12 mouse cellular contexts compared by ENCODE assay signal in genomic region chr15:100627287-100627686, GRCm38 (mm10). TPM values are rescaled to one million over a fixed set of nuclear protein-coding genes. Genes with fewer than 3 reads are reported as not detected.
DNase-seq lines count a peak whose midpoint lies in the region; ATAC-seq and TF ChIP-seq lines count a peak whose summit lies in the region.
"Had no signal": no experiment of that assay in that cellular context is flagged by ENCODE, and none has a peak within 500 bp of the region (broad histone marks: within the 10 kb centered on the region; RNA-seq: fewer than 3 reads in every experiment).

No protein-coding gene starts in this region.

- ATAC-seq in heart, postnatal 0 days (ENCODE audit: insufficient read depth, low read depth) = no peak
- ATAC-seq in intestine, postnatal 0 days = peak; percentile 58
- ATAC-seq in monocyte, adult 5-6 weeks (replicated peaks; ENCODE audit: insufficient number of reproducible peaks, low FRiP score, low TSS enrichment, poor library complexity, severe bottlenecking) = no peak
- ATAC-seq in hindbrain, embryonic 13.5 days (ENCODE audit: low FRiP score) = no peak
- ATAC-seq: forebrain, embryonic 15.5 days had no signal

- WGBS in heart, postnatal 0 days = 27% methylated on average over 10 of the region's 10 CpGs
- 9% methylated on average over 10 of the region's 10 CpGs for WGBS in intestine, postnatal 0 days
- 14% methylated on average over 10 of the region's 10 CpGs for WGBS in hindbrain, embryonic 13.5 days

- H3K36me3 ChIP-seq in heart, postnatal 0 days (replicated peaks; ENCODE audit: control insufficient read depth, insufficient read depth, low read length) = no peaks in the 10 kb centered on the region
- H3K36me3 ChIP-seq in intestine, postnatal 0 days (ENCODE audit: control insufficient read depth, insufficient read depth) = peaks cover 7% of the 10 kb centered on the region; the same call in 1 of the 2 replicates
- peaks cover under 1% of the 10 kb centered on the region; the same call in 1 of the 2 replicates for H3K36me3 ChIP-seq in hindbrain, embryonic 13.5 days
- H3K36me3 ChIP-seq: forebrain, embryonic 15.5 days had no signal

- no peaks in the 10 kb centered on the region for H3K9me3 ChIP-seq in heart, postnatal 0 days (replicated peaks; ENCODE audit: control insufficient read depth, low read length)
- H3K9me3 ChIP-seq in intestine, postnatal 0 days (ENCODE audit: control insufficient read depth) = no peaks in the 10 kb centered on the region
- no peaks in the 10 kb centered on the region for H3K9me3 ChIP-seq in hindbrain, embryonic 13.5 days
- H3K9me3 ChIP-seq: forebrain, embryonic 15.5 days had no signal

- H3K4me3 ChIP-seq in heart, postnatal 0 days (ENCODE audit: low read depth, low read length) = no peak overlapping the region
- no peak overlapping the region for H3K4me3 ChIP-seq in intestine, postnatal 0 days (ENCODE audit: low read depth, low read length)
- H3K4me3 ChIP-seq in hindbrain, embryonic 13.5 days = no peak overlapping the region
- H3K4me3 ChIP-seq: forebrain, embryonic 15.5 days had no signal

- H3K9ac ChIP-seq in heart, postnatal 0 days (replicated peaks; ENCODE audit: low read depth, low read length) = no peak overlapping the region
- H3K9ac ChIP-seq in intestine, postnatal 0 days (ENCODE audit: low read depth, low read length) = no peak overlapping the region; the same call in 1 of the 2 replicates
- no peak overlapping the region for H3K9ac ChIP-seq in hindbrain, embryonic 13.5 days
- H3K9ac ChIP-seq: forebrain, embryonic 15.5 days had no signal

- intact Hi-C loops in heart, postnatal 36 days (cut with DNase I) = no loop called here
- intact Hi-C loops in gastrocnemius, postnatal 36 days (cut with DNase I) = no loop called here

- H3K27me3 ChIP-seq in heart, postnatal 0 days (ENCODE audit: control insufficient read depth, insufficient read depth, low read length) = no peaks in the 10 kb centered on the region
- H3K27me3 ChIP-seq in intestine, postnatal 0 days (replicated peaks; ENCODE audit: control insufficient read depth, insufficient read depth, low read length) = no peaks in the 10 kb centered on the region
- H3K27me3 ChIP-seq in hindbrain, embryonic 13.5 days = 0 out of 2 replicates have a peak, but pooled peaks cover 12% of the 10 kb centered on the region
- H3K27me3 ChIP-seq: forebrain, embryonic 15.5 days had no signal

- TF ChIP-seq CTCF in heart, postnatal 0 days (IDR thresholded peaks at IDR 0.05; ENCODE audit: low read depth) = no peak
- TF ChIP-seq CTCF in intestine, postnatal 0 days (IDR thresholded peaks at IDR 0.05; ENCODE audit: low read depth) = no peak

- no peak for DNase-seq in heart, postnatal 0 days (ENCODE audit: low spot score)
- no peak for DNase-seq in heart, postnatal 36 days
- peak; percentile 39 for DNase-seq in 416B (ENCODE audit: low read depth)
- DNase-seq in ES-CJ7 (ENCODE audit: low read depth, low spot score) = peak; percentile 75
- no peak for DNase-seq in gastrocnemius, postnatal 36 days
- DNase-seq: lung, adult 2 months; midbrain, embryonic 14.5 days; right cerebral cortex, postnatal 4 days had no signal

- peak overlapping the region; percentile 46; the same call in 1 of the 2 replicates for H3K27ac ChIP-seq in heart, postnatal 0 days (ENCODE audit: low read depth)
- peak overlapping the region; percentile 61 for H3K27ac ChIP-seq in intestine, postnatal 0 days (ENCODE audit: low read depth, low read length)
- no peak overlapping the region for H3K27ac ChIP-seq in hindbrain, embryonic 13.5 days
- H3K27ac ChIP-seq: forebrain, embryonic 15.5 days had no signal

- no peak overlapping the region for H3K4me2 ChIP-seq in heart, postnatal 0 days (ENCODE audit: low read depth, low read length)
- peak overlapping the region; percentile 47 for H3K4me2 ChIP-seq in intestine, postnatal 0 days (replicated peaks; ENCODE audit: low read depth)
- H3K4me2 ChIP-seq in hindbrain, embryonic 13.5 days = no peak overlapping the region
- H3K4me2 ChIP-seq: forebrain, embryonic 15.5 days had no signal

- no peaks in the 10 kb centered on the region for H3K4me1 ChIP-seq in heart, postnatal 0 days (ENCODE audit: control insufficient read depth, insufficient read depth)
- H3K4me1 ChIP-seq in intestine, postnatal 0 days (replicated peaks; ENCODE audit: control insufficient read depth, insufficient read depth, low read length) = peaks cover 6% of the 10 kb centered on the region
- H3K4me1 ChIP-seq in hindbrain, embryonic 13.5 days (replicated peaks) = peaks cover 7% of the 10 kb centered on the region
- H3K4me1 ChIP-seq: forebrain, embryonic 15.5 days had no signal

- no peak for TF ChIP-seq EP300 in heart, postnatal 0 days (IDR thresholded peaks at IDR 0.05; ENCODE audit: low read depth)

RNA-seq across cellular contexts. Expression of gene Smagp, which starts 9.5 kb away (rescaled TPM):
- total RNA-seq in heart, postnatal 0 days (2014; rRNA removed; ENCODE audit: low replicate concordance) = 20.5 and 27.6 TPM in 2 replicates
- polyA plus RNA-seq in heart, postnatal 0 days (2015; fragmentation: Nextera tagmentation; extraction: Ambion mirVana) = 15.9 and 19.0 TPM in 2 replicates
- total RNA-seq in heart, postnatal 36 days (2021) = 10 to 100 TPM; 13.7 to 15.8 TPM
- 77.1 and 88.6 TPM in 2 replicates for polyA plus RNA-seq in intestine, postnatal 0 days (2015; fragmentation: Nextera tagmentation; extraction: Ambion mirVana)
- total RNA-seq in gastrocnemius, postnatal 36 days (2021) = 1 to 10 TPM; 2.4 to 4.1 TPM
- total RNA-seq in monocyte, adult 5-6 weeks (2017) = 9.8 to 17.2 TPM (median 15.0 TPM) in 3 replicates
- 4.0 and 4.1 TPM in 2 replicates for polyA plus RNA-seq in hindbrain, embryonic 13.5 days (2015; fragmentation: Nextera tagmentation; extraction: Ambion mirVana)

RNA-seq across cellular contexts. Expression of gene Dazap2, which starts 12.1 kb away (rescaled TPM):
- 234 and 284 TPM in 2 replicates for total RNA-seq in heart, postnatal 0 days (2014; rRNA removed; ENCODE audit: low replicate concordance)
- polyA plus RNA-seq in heart, postnatal 0 days (2015; fragmentation: Nextera tagmentation; extraction: Ambion mirVana) = 213 and 214 TPM in 2 replicates
- 100 to 1,000 TPM; 161 to 177 TPM for total RNA-seq in heart, postnatal 36 days (2021)
- 354 and 373 TPM in 2 replicates for polyA plus RNA-seq in intestine, postnatal 0 days (2015; fragmentation: Nextera tagmentation; extraction: Ambion mirVana)
- total RNA-seq in gastrocnemius, postnatal 36 days (2021) = 10 to 100 TPM; 50.3 to 66.5 TPM
- 302 to 403 TPM (median 317 TPM) in 3 replicates for total RNA-seq in monocyte, adult 5-6 weeks (2017)
- 150 and 152 TPM in 2 replicates for polyA plus RNA-seq in hindbrain, embryonic 13.5 days (2015; fragmentation: Nextera tagmentation; extraction: Ambion mirVana)

RNA-seq across cellular contexts. Expression of gene Pou6f1, which starts 27.5 kb away (rescaled TPM):
- total RNA-seq in heart, postnatal 0 days (2014; rRNA removed; ENCODE audit: low replicate concordance) = 6.0 and 18.8 TPM in 2 replicates
- polyA plus RNA-seq in heart, postnatal 0 days (2015; fragmentation: Nextera tagmentation; extraction: Ambion mirVana) = 3.2 and 5.2 TPM in 2 replicates
- 10 to 100 TPM; 10.8 to 13.3 TPM for total RNA-seq in heart, postnatal 36 days (2021)
- 3.0 and 4.3 TPM in 2 replicates for polyA plus RNA-seq in intestine, postnatal 0 days (2015; fragmentation: Nextera tagmentation; extraction: Ambion mirVana)
- total RNA-seq in gastrocnemius, postnatal 36 days (2021) = 10 to 100 TPM; 10.4 to 14.1 TPM
- total RNA-seq in monocyte, adult 5-6 weeks (2017) = 5.8 to 17.7 TPM (median 16.6 TPM) in 3 replicates
- 38.0 and 41.2 TPM in 2 replicates for polyA plus RNA-seq in hindbrain, embryonic 13.5 days (2015; fragmentation: Nextera tagmentation; extraction: Ambion mirVana)

RNA-seq across cellular contexts. Expression of gene Bin2, which starts 42.1 kb away (rescaled TPM):
- 0.42 TPM in 1 of 2 replicates, not detected in the other for total RNA-seq in heart, postnatal 0 days (2014; rRNA removed; ENCODE audit: low replicate concordance)
- polyA plus RNA-seq in heart, postnatal 0 days (2015; fragmentation: Nextera tagmentation; extraction: Ambion mirVana) = 0.56 and 0.68 TPM in 2 replicates
- total RNA-seq in heart, postnatal 36 days (2021) = 1 to 10 TPM; 1.6 TPM
- 5.8 and 7.3 TPM in 2 replicates for polyA plus RNA-seq in intestine, postnatal 0 days (2015; fragmentation: Nextera tagmentation; extraction: Ambion mirVana)
- total RNA-seq in gastrocnemius, postnatal 36 days (2021) = 1 to 10 TPM in 1 of 2 experiments, under 1 TPM in 1; 0.44 to 1.1 TPM
- 579 to 859 TPM (median 610 TPM) in 3 replicates for total RNA-seq in monocyte, adult 5-6 weeks (2017)
- polyA plus RNA-seq in hindbrain, embryonic 13.5 days (2015; fragmentation: Nextera tagmentation; extraction: Ambion mirVana) = 2.0 and 2.4 TPM in 2 replicates

Comparison
In these comparisons a context has a peak if more than half of its experiments do, and no peak if none do; other contexts are left out.
1. DNase-seq: peak in 416B (single experiment) and ES-CJ7 (single experiment); none in heart, postnatal 0 days (single experiment), heart, postnatal 36 days (0 of 2) and gastrocnemius, postnatal 36 days (0 of 2).